Mouse (Mus musculus) kidney, adult 2 months (tissue): ENCODE data around the gene Tmem94.

ENCODE experiments used
- CTCF ChIP-seq: fragments of 200-500 bp; conservative IDR thresholded peaks from 2 replicates; pipeline ENCODE4 v1.5.1; 2011; ENCODE audit warnings: low read depth, mild to moderate bottlenecking, control low read depth, low read length, moderate library complexity, mixed read lengths; ENCODE audit not compliant: insufficient read depth, insufficient read length
- POLR2A ChIP-seq: fragments of 200-500 bp; IDR thresholded peaks from one replicate; pipeline ENCODE4 v1.6.1; 2011; ENCODE audit warnings: low read depth, low read length, control low read depth

GRCm38 (mm10) chr11:115843141-115843890 lies 78.1 kb downstream of the Tmem94 start:
- TF ChIP-seq POLR2A = no peak
- no peak for TF ChIP-seq CTCF
